Mouse (Mus musculus): ENCODE measurements around the gene Clk1.

GRCm38 (mm10) chr1:58369716-58370115 is 54.1 kb downstream of the Clk1 start:
- TF ChIP-seq GATA1 (IDR thresholded peaks at IDR 0.05; ENCODE audit: borderline replicate concordance, low read length) (no peak), FLI1 (IDR thresholded peaks at IDR 0.05; ENCODE audit: low read length) (no peak)
